Mouse (Mus musculus) MEL (cell line): Measurements from ENCODE around the gene Ly9. TPM values are rescaled to one million over a fixed set of nuclear protein-coding genes. Genes with fewer than 3 reads are reported as not detected.

Experiments used
- DNase-seq: peaks from one replicate; pipeline ENCODE4 v3.0.0; 2011; ENCODE audit warnings: low read depth, low spot score
- H3K27ac ChIP-seq: 2 replicates; pipeline ENCODE4 v1.5.1; 2012; ENCODE audit warnings: low read depth, mild to moderate bottlenecking, control low read depth, low read length, moderate library complexity; ENCODE audit not compliant: control insufficient read depth
- H3K27me3 ChIP-seq, 2 experiments: fragments of 150-350 bp in 1 of 2; sonication (generic) in 1 of 2; 2 replicates each; pipeline ENCODE4 v1.6.1; 2012; ENCODE audit warnings: low read length in 2 of 2, mild to moderate bottlenecking in 2 of 2, improper control_type of control experiment in 1 of 2, moderate library complexity in 1 of 2; ENCODE audit not compliant: insufficient read depth in 2 of 2, control insufficient read depth in 1 of 2
- H3K36me3 ChIP-seq, 2 experiments: 2 replicates each; pipeline ENCODE4 v1.6.1; 2012 to 2014; ENCODE audit warnings: low read length in 2 of 2, improper control_type of control experiment in 1 of 2, inconsistent platforms in 1 of 2, mild to moderate bottlenecking in 1 of 2; ENCODE audit not compliant: insufficient read depth in 2 of 2, control insufficient read depth in 1 of 2
- H3K4me1 ChIP-seq, 2 experiments: fragments of 150-350 bp in 1 of 2; sonication (generic) in 1 of 2; 2 replicates each; pipeline ENCODE4 v1.6.1; 2012; ENCODE audit warnings: low read length in 2 of 2, improper control_type of control experiment in 1 of 2, mild to moderate bottlenecking in 1 of 2; ENCODE audit not compliant: insufficient read depth in 2 of 2, control insufficient read depth in 1 of 2
- H3K4me3 ChIP-seq, 2 experiments: fragments of 150-350 bp in 1 of 2; sonication (generic) in 1 of 2; 2 replicates each; pipeline ENCODE4 v1.5.1; 2012; ENCODE audit warnings: low read depth in 2 of 2, low read length in 2 of 2, mild to moderate bottlenecking in 2 of 2, moderate library complexity in 2 of 2, control low read depth in 1 of 2, improper control_type of control experiment in 1 of 2; ENCODE audit not compliant: control insufficient read depth in 1 of 2, insufficient read depth in 1 of 2
- H3K79me2 ChIP-seq: 2 replicates; pipeline ENCODE4 v1.6.1; 2012; ENCODE audit warnings: mild to moderate bottlenecking, low read length, moderate library complexity; ENCODE audit not compliant: control insufficient read depth, poor library complexity, insufficient read depth
- H3K9ac ChIP-seq: 2 replicates; pipeline ENCODE4 v1.6.1; 2012; ENCODE audit warnings: low read depth, mild to moderate bottlenecking, control low read depth, low read length, moderate library complexity; ENCODE audit not compliant: control insufficient read depth, poor library complexity, severe bottlenecking
- H3K9me3 ChIP-seq: fragments of 150-350 bp; sonication (generic); replicated peaks from 2 replicates; pipeline ENCODE4 v1.6.1; 2012; ENCODE audit warnings: mild to moderate bottlenecking, low read length, improper control_type of control experiment, moderate library complexity; ENCODE audit not compliant: insufficient read depth
- ELF1 ChIP-seq: IDR thresholded peaks from 2 replicates; pipeline ENCODE4 v1.6.1; 2014; ENCODE audit warnings: low read depth, mild to moderate bottlenecking, inconsistent platforms, low read length, improper control_type of control experiment, moderate library complexity
- EP300 ChIP-seq, 2 experiments: IDR thresholded peaks; 2 replicates each; pipeline ENCODE4 v1.6.1; 2011; ENCODE audit warnings: improper control_type of control experiment in 2 of 2, low read length in 2 of 2, low read depth in 1 of 2, mild to moderate bottlenecking in 1 of 2
- ETS1 ChIP-seq: IDR thresholded peaks from 2 replicates; pipeline ENCODE4 v1.6.1; 2012; ENCODE audit warnings: low read depth, mild to moderate bottlenecking, inconsistent platforms, low read length, improper control_type of control experiment, moderate library complexity
- GATA1 ChIP-seq: IDR thresholded peaks from 2 replicates; pipeline ENCODE4 v1.6.1; 2011; ENCODE audit warnings: low read depth, low read length, improper control_type of control experiment
- JUND ChIP-seq: IDR thresholded peaks from 2 replicates; pipeline ENCODE4 v1.6.1; 2011; ENCODE audit warnings: low read depth, mild to moderate bottlenecking, improper control_type of control experiment, low read length
- MAFK ChIP-seq: IDR thresholded peaks from 2 replicates; pipeline ENCODE4 v1.6.1; 2011; ENCODE audit warnings: low read depth, mild to moderate bottlenecking, low read length, improper control_type of control experiment, borderline replicate concordance
- MXI1 ChIP-seq: IDR thresholded peaks from 2 replicates; pipeline ENCODE4 v1.6.1; 2011; ENCODE audit warnings: mild to moderate bottlenecking, low read depth, low read length, improper control_type of control experiment
- MYB ChIP-seq: IDR thresholded peaks from 2 replicates; pipeline ENCODE4 v1.6.1; 2011; ENCODE audit warnings: mild to moderate bottlenecking, low read depth, low read length, improper control_type of control experiment
- NELFE ChIP-seq: IDR thresholded peaks from 2 replicates; pipeline ENCODE4 v1.6.1; 2011; ENCODE audit warnings: low read depth, low read length, improper control_type of control experiment
- NRF1 ChIP-seq: IDR thresholded peaks from 2 replicates; pipeline ENCODE4 v1.6.1; 2014; ENCODE audit warnings: low read depth, mild to moderate bottlenecking, inconsistent platforms, low read length, improper control_type of control experiment, moderate library complexity; ENCODE audit not compliant: poor library complexity, insufficient read depth, severe bottlenecking
- POLR2AphosphoS2 ChIP-seq: IDR thresholded peaks from 2 replicates; pipeline ENCODE4 v1.6.1; 2011; ENCODE audit warnings: low read length, improper control_type of control experiment
- RAD21 ChIP-seq: IDR thresholded peaks from 2 replicates; pipeline ENCODE4 v1.6.1; 2011; ENCODE audit warnings: mild to moderate bottlenecking, low read depth, low read length, improper control_type of control experiment
- RCOR1 ChIP-seq: IDR thresholded peaks from 2 replicates; pipeline ENCODE4 v1.6.1; 2012; ENCODE audit warnings: low read depth, mild to moderate bottlenecking, inconsistent platforms, low read length, improper control_type of control experiment
- SIN3A ChIP-seq: IDR thresholded peaks from 2 replicates; pipeline ENCODE4 v1.6.1; 2012; ENCODE audit warnings: low read length, improper control_type of control experiment, inconsistent platforms
- TAL1 ChIP-seq: IDR thresholded peaks from 2 replicates; pipeline ENCODE4 v1.6.1; 2012; ENCODE audit warnings: mild to moderate bottlenecking, inconsistent platforms, low read length, moderate library complexity, mixed read lengths
- TCF12 ChIP-seq: IDR thresholded peaks from 2 replicates; pipeline ENCODE4 v1.6.1; 2014; ENCODE audit warnings: low read depth, mild to moderate bottlenecking, inconsistent platforms, low read length, improper control_type of control experiment, moderate library complexity
- ZKSCAN1 ChIP-seq: IDR thresholded peaks from 2 replicates; pipeline ENCODE4 v1.6.1; 2012; ENCODE audit warnings: low read depth, mild to moderate bottlenecking, inconsistent platforms, low read length, improper control_type of control experiment, moderate library complexity
- ZNF384 ChIP-seq: IDR thresholded peaks from 2 replicates; pipeline ENCODE4 v1.6.1; 2012; ENCODE audit warnings: low read depth, mild to moderate bottlenecking, inconsistent platforms, low read length, improper control_type of control experiment
- polyA plus RNA-seq, 2 experiments: library from polyadenylated mRNA; stranded (reverse) in 1 of 2; unstranded in 1 of 2; fragments of >175 nt in 1 of 2; fragments of >200 nt in 1 of 2; gene quantifications; 2 replicates each; pipeline versions ENCODE4 v1.2.1 to v1.2.4; 2012; ENCODE audit warnings: low replicate concordance in 2 of 2, low read depth in 1 of 2; ENCODE audit not compliant: insufficient read length in 2 of 2, insufficient read depth in 1 of 2, missing spikeins in 1 of 2
- total RNA-seq: library from RNA; depleted of rRNA; stranded (reverse); fragments of 300-350 nt; gene quantifications from 2 replicates; pipeline ENCODE4 v1.2.3, GENCODE M21; 2012

Gene Ly9
- total and polyA plus RNA-seq, 3 experiments: 0.25 TPM; not detected in 2

GRCm38 (mm10) chr1:171604686-171605085 lies 2.5 kb downstream of the Ly9 start:
- Histone ChIP-seq H3K9me3 (no peaks in the 10 kb centered on the region), H3K79me2 (no peaks in the 10 kb centered on the region), H3K27ac (no peak overlapping the region), H3K27me3 (peaks cover 0 to 4% of the 10 kb centered on the region in 2 experiments), H3K9ac (no peak overlapping the region), H3K36me3 (no peaks in the 10 kb centered on the region), H3K4me3 (no peak overlapping the region), H3K4me1 (no peaks in the 10 kb centered on the region)
- no peak for TF ChIP-seq SIN3A
- TF ChIP-seq ZNF384: no peak
- TF ChIP-seq MXI1: no peak
- no peak for TF ChIP-seq MAFK
- TF ChIP-seq MYB: no peak
- no peak for TF ChIP-seq JUND
- TF ChIP-seq NELFE: no peak
- no peak for TF ChIP-seq RCOR1
- TF ChIP-seq NRF1: no peak
- TF ChIP-seq ETS1: no peak
- TF ChIP-seq POLR2AphosphoS2: no peak
- no peak for DNase-seq

DNA sequence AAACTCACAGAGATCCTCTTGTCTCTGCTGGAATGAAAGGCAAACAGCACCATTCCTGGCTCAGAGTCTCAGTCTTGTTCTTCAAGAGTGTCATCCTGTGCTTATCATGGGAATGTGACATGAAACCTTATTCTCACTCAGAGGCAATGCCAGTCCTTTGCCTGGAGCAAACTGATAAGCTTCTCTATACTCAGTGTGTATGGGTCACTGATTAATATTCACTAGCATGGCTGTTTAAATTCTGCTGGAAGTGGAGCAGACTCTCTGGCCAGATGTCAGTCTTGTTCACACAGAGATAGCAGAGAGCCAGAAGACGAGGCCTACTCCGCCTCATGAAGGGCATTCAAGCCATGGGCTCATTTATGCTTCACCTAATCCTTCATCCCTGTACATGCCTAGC lies 22.6 kb downstream of the Ly9 start:
- H3K27ac ChIP-seq: no peak overlapping the region
- no peaks in the 10 kb centered on the region for H3K9me3 ChIP-seq
- DNase-seq: peak; percentile 56
- no peaks in the 10 kb centered on the region for H3K36me3 ChIP-seq
- H3K4me3 ChIP-seq: no peak overlapping the region
- H3K9ac ChIP-seq: no peak overlapping the region
- peaks cover 0 to 9% of the 10 kb centered on the region in 2 experiments; a peak in 2 of 4 replicates for H3K4me1 ChIP-seq
- no peaks in the 10 kb centered on the region for H3K79me2 ChIP-seq
- no peak for TF ChIP-seq JUND
- TF ChIP-seq ETS1: 0 out of 2 replicates have a peak, but pooled peaks have one; percentile 20
- no peak for TF ChIP-seq RAD21
- peak; percentile 65 for TF ChIP-seq TCF12
- peak; percentile 14; the same call in 1 of the 2 replicates for TF ChIP-seq RCOR1
- TF ChIP-seq GATA1: peak; percentile 72
- TF ChIP-seq ZKSCAN1: no peak
- TF ChIP-seq TAL1: peak; percentile 72
- peak; percentile 70 to 73 for TF ChIP-seq EP300 (IDR thresholded peaks at IDR 0.05; ENCODE audit: low read depth in 1 of 2, low read length in 2 of 2)
- no peak for TF ChIP-seq ELF1
- peaks cover 0 to 4% of the 10 kb centered on the region in 2 experiments; a peak in 3 of 4 replicates for H3K27me3 ChIP-seq
